Mouse (Mus musculus) intestine, embryonic 14.5 days (tissue): Measurements from ENCODE around the gene Astn1. TPM values are rescaled to one million over a fixed set of nuclear protein-coding genes. Genes with fewer than 3 reads are reported as not detected.

Experiments used
- ATAC-seq: fragments of 200-750 bp; cut with Nextera tagmentation; replicated peaks from 2 replicates; pipeline ENCODE4 v1.8.0; 2017; ENCODE audit warnings: low read depth, moderate number of reproducible peaks, moderate TSS enrichment, moderate library complexity; ENCODE audit not compliant: low FRiP score, low TSS enrichment
- DNase-seq: peaks from one replicate; pipeline ENCODE4 v3.0.0-alpha.2; 2018; ENCODE audit warnings: low spot score
- H3K27ac ChIP-seq: fragments of 300-500 bp; sonication (generic); 2 replicates; pipeline ENCODE4 v1.5.1; 2014; ENCODE audit warnings: low read depth, mild to moderate bottlenecking, control low read depth
- H3K27me3 ChIP-seq: fragments of 300-500 bp; sonication (generic); replicated peaks from 2 replicates; pipeline ENCODE4 v1.6.1; 2014; ENCODE audit warnings: low read length, control low read depth; ENCODE audit not compliant: control insufficient read depth, insufficient read depth
- H3K36me3 ChIP-seq: fragments of 300-500 bp; sonication (generic); 2 replicates; pipeline ENCODE4 v1.6.1; 2014; ENCODE audit warnings: low read length, control low read depth; ENCODE audit not compliant: control insufficient read depth, insufficient read depth
- H3K4me1 ChIP-seq: fragments of 300-500 bp; sonication (generic); replicated peaks from 2 replicates; pipeline ENCODE4 v1.6.1; 2014; ENCODE audit warnings: low read length, control low read depth, mixed read lengths; ENCODE audit not compliant: control insufficient read depth, insufficient read depth
- H3K4me2 ChIP-seq: fragments of 300-500 bp; sonication (generic); 2 replicates; pipeline ENCODE4 v1.6.1; 2014; ENCODE audit warnings: low read length
- H3K4me3 ChIP-seq: fragments of 300-500 bp; sonication (generic); 2 replicates; pipeline ENCODE4 v1.5.1; 2014; ENCODE audit warnings: low read depth, low read length, control low read depth, mixed read lengths
- H3K9ac ChIP-seq: fragments of 300-500 bp; sonication (generic); 2 replicates; pipeline ENCODE4 v1.6.1; 2014; ENCODE audit warnings: mild to moderate bottlenecking, low read length
- H3K9me3 ChIP-seq: fragments of 300-500 bp; sonication (generic); 2 replicates; pipeline ENCODE4 v1.6.1; 2016; ENCODE audit warnings: low read length, control low read depth; ENCODE audit not compliant: control insufficient read depth
- WGBS: fragments of 180-500 bp; shearing (Covaris S2); extraction: QIAGEN DNeasy Blood & Tissue Kit; methylation state at CpG from one replicate; pipeline ENCODE4 v1.1.7; 2014; 5-methylcytosine and 5-hydroxymethylcytosine counted together
- polyA plus RNA-seq: library from polyadenylated mRNA; unstranded; fragments of >200 nt; fragmentation: Nextera tagmentation; extraction: Ambion mirVana; gene quantifications from 2 replicates; pipeline ENCODE4 v1.2.1, GENCODE M21; 2014

The Astn1 gene
- polyA plus RNA-seq: 2.2 and 2.9 TPM in 2 replicates

GRCm38 (mm10) chr1:158361964-158362291 is at the start of gene Astn1:
Gene Astn1, plus strand, starts transcription at chr1:158362273.
- H3K4me3 ChIP-seq: peak within 1 kb of the TSS; percentile 30
- peaks cover 41% of the 10 kb centered on the region for H3K27me3 ChIP-seq
- peak within 1 kb of the TSS; percentile 60 for H3K4me2 ChIP-seq
- no peak for ATAC-seq
- H3K36me3 ChIP-seq: no peaks in the 10 kb centered on the region
- H3K27ac ChIP-seq: no peak within 1 kb of the TSS
- 0 out of 2 replicates have a peak within 1 kb of the TSS, but pooled peaks have one; percentile 6 for H3K9ac ChIP-seq
- 2% methylated on average over 2 of the region's 2 CpGs for WGBS
- H3K4me1 ChIP-seq: no peaks in the 10 kb centered on the region
- H3K9me3 ChIP-seq: no peaks in the 10 kb centered on the region
- no peak for DNase-seq

GRCm38 (mm10) chr1:158323325-158323724 is 38.7 kb upstream of the Astn1 start:
- Histone ChIP-seq H3K4me2 (no peak overlapping the region), H3K9me3 (no peaks in the 10 kb centered on the region), H3K4me1 (no peaks in the 10 kb centered on the region), H3K27me3 (no peaks in the 10 kb centered on the region), H3K36me3 (no peaks in the 10 kb centered on the region), H3K27ac (no peak overlapping the region), H3K4me3 (no peak overlapping the region), H3K9ac (no peak overlapping the region)
- ATAC-seq (no peak), DNase-seq (no peak)
- 86% methylated on average over 6 of the region's 6 CpGs for WGBS

DNA sequence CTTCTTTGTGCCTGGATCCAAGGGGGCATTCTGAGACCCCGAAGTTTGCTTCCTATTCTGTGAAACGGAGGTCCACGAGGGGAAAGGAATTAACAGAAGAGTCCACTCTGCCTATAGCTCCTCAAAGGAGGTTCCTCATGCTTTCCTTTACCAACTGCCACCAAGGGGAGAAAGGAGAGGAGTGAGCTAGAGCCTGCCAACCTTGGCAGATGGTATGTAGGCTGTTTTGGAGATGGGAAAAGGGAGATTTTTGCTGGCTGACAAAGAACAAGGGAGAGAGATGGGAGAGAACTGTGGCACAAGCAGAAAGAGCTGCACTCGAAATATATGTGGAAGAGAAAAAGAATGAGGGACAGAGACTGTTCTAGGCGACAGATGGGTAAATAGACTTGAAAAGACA is 33.9 kb upstream of the Astn1 start:
- ATAC-seq (no peak), DNase-seq (no peak)
- Histone ChIP-seq H3K9me3 (no peaks in the 10 kb centered on the region), H3K27ac (no peak overlapping the region), H3K36me3 (no peaks in the 10 kb centered on the region), H3K4me3 (no peak overlapping the region), H3K27me3 (no peaks in the 10 kb centered on the region), H3K4me1 (no peaks in the 10 kb centered on the region), H3K4me2 (no peak overlapping the region), H3K9ac (no peak overlapping the region)
- 82% methylated on average over 5 of the region's 5 CpGs for WGBS

GRCm38 (mm10) chr1:158328839-158329238 is 33.2 kb upstream of the Astn1 start:
- no peak overlapping the region for H3K9ac ChIP-seq
- H3K9me3 ChIP-seq: no peaks in the 10 kb centered on the region
- no peak for DNase-seq
- no peak overlapping the region for H3K4me3 ChIP-seq
- WGBS: 79% methylated on average over 2 of the region's 2 CpGs
- H3K36me3 ChIP-seq: no peaks in the 10 kb centered on the region
- H3K27me3 ChIP-seq: no peaks in the 10 kb centered on the region
- H3K4me1 ChIP-seq: no peaks in the 10 kb centered on the region
- H3K27ac ChIP-seq: no peak overlapping the region
- ATAC-seq: no peak
- no peak overlapping the region for H3K4me2 ChIP-seq

- H3K4me2 ChIP-seq: no peak overlapping the region
- no peaks in the 10 kb centered on the region for H3K27me3 ChIP-seq
- DNase-seq (no peak), ATAC-seq (no peak)
- H3K9ac ChIP-seq: no peak overlapping the region
- no peak overlapping the region for H3K27ac ChIP-seq
- H3K4me1 ChIP-seq: no peaks in the 10 kb centered on the region
- no peaks in the 10 kb centered on the region for H3K36me3 ChIP-seq
- WGBS: 55% methylated on average over 6 of the region's 6 CpGs
- no peak overlapping the region for H3K4me3 ChIP-seq
- H3K9me3 ChIP-seq: no peaks in the 10 kb centered on the region
Observed at GRCm38 (mm10) chr1:158343243-158343714, 18.8 kb upstream of the Astn1 start.

DNA sequence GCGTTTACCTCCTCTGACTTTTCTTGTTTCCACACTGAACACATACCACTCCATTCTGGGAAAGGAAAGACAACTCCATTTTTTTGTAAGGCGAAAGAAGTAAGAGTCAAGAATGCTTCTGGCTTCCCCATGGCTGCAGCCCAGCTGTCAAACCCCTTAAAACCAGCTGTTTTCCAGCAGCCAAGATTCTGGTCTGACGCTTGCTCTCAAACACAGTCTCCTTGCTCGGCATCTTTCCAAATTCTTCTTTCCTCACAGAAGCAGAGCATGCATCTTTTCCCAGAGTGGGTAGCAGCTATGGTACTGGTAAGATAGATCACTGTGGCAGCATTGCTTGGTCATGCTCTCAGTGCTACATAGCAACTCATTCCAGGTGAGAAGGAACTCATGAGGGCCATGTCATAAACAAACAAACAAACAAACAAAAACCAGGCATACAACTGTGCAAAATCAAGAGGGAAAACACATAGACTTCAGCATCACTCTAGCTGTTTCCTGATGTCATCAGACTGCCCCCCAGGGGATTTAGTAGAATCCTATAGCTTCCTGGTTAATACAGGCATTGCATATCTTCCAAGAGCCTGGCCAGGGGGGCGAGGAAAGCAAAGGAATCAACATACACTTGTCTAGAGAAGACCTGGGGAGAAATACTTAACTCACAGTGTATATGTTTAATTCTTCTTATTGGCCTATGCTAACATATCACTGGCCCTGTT is 8.3 kb upstream of the Astn1 start:
- Histone ChIP-seq H3K27me3 (peaks cover 37% of the 10 kb centered on the region), H3K9me3 (no peaks in the 10 kb centered on the region), H3K9ac (no peak overlapping the region), H3K4me3 (no peak overlapping the region), H3K36me3 (no peaks in the 10 kb centered on the region), H3K27ac (no peak overlapping the region), H3K4me1 (no peaks in the 10 kb centered on the region; the same call in 1 of the 2 replicates), H3K4me2 (no peak overlapping the region)
- DNase-seq: no peak
- no peak for ATAC-seq
- 42% methylated on average over 5 of the region's 5 CpGs for WGBS

GRCm38 (mm10) chr1:158355177-158356050 is 6.7 kb upstream of the Astn1 start:
- Histone ChIP-seq H3K36me3 (no peaks in the 10 kb centered on the region), H3K27ac (no peak overlapping the region), H3K27me3 (peaks cover 43% of the 10 kb centered on the region), H3K9me3 (no peaks in the 10 kb centered on the region), H3K9ac (no peak overlapping the region), H3K4me3 (peak overlapping the region; percentile 37), H3K4me2 (peak overlapping the region; percentile 64), H3K4me1 (no peaks in the 10 kb centered on the region; the same call in 1 of the 2 replicates)
- 11% methylated on average over 28 of the region's 28 CpGs for WGBS
- DNase-seq (no peak), ATAC-seq (peak; percentile 37; the same call in 1 of the 2 replicates)

- Histone ChIP-seq H3K9me3 (no peaks in the 10 kb centered on the region), H3K4me1 (no peaks in the 10 kb centered on the region; the same call in 1 of the 2 replicates), H3K27ac (no peak within 1 kb of the TSS), H3K9ac (no peak within 1 kb of the TSS), H3K4me3 (peak within 1 kb of the TSS; percentile 37), H3K27me3 (peaks cover 48% of the 10 kb centered on the region), H3K4me2 (peak within 1 kb of the TSS; percentile 64), H3K36me3 (no peaks in the 10 kb centered on the region)
- under 1% methylated on average over 30 of the region's 30 CpGs for WGBS
- ATAC-seq: peak; percentile 98
- peak; percentile 84 for DNase-seq
Observed at GRCm38 (mm10) chr1:158356051-158356461, 6.0 kb upstream of the Astn1 start, which contains the start of gene Brinp2. Gene Brinp2, minus strand, starts transcription at chr1:158356326.
